Mouse (Mus musculus) thymus, postnatal 10 days (tissue): ENCODE measurements at regions not wholly inside any gene's neighbourhood (a gene's known extent, or its start where the extent isn't known, plus 50 kb on each side); places are given as distances from the start of the nearest gene placed in this dataset.

Experiments
- DNase-seq, 2 experiments: peaks; one replicate each; pipeline ENCODE4 v3.0.0; 2021; ENCODE audit warnings: low spot score in 2 of 2

- no peak for DNase-seq
Measured at GRCm38 (mm10) chr12:54577235-54577634, 79.1 kb downstream of the Sptssa start.

- no peak for DNase-seq
Measured at GRCm38 (mm10) chr12:54576821-54577220, 79.6 kb downstream of the Sptssa start.

- DNase-seq = no peak
Measured at GRCm38 (mm10) chr12:54572866-54573265, 83.5 kb downstream of the Sptssa start.

GRCm38 (mm10) chr12:54568078-54568931, 88.1 kb downstream of the Sptssa start:
- no peak for DNase-seq

- DNase-seq = no peak
Measured at GRCm38 (mm10) chr12:54567426-54567790, 89.0 kb downstream of the Sptssa start.

- no peak for DNase-seq
Measured at GRCm38 (mm10) chr12:54566532-54567425, 89.6 kb downstream of the Sptssa start.

GRCm38 (mm10) chr12:54561981-54562380, 94.4 kb downstream of the Sptssa start:
- DNase-seq = no peak

- DNase-seq = peak in 1 of 2 experiments; percentile 27
Measured at GRCm38 (mm10) chr12:54558106-54558505, 98.3 kb downstream of the Sptssa start.

GRCm38 (mm10) chr12:54549659-54550058, 106.7 kb downstream of the Sptssa start:
- DNase-seq = no peak

- DNase-seq = peak; percentile 19 to 71
Measured at GRCm38 (mm10) chr12:54545821-54546608, 110.4 kb downstream of the Sptssa start.

GRCm38 (mm10) chr12:54538320-54538705, 118.1 kb downstream of the Sptssa start:
- DNase-seq = no peak

GRCm38 (mm10) chr12:54537690-54538319, 118.6 kb downstream of the Sptssa start:
- DNase-seq = no peak

GRCm38 (mm10) chr12:54537022-54537421, 119.4 kb downstream of the Sptssa start:
- no peak for DNase-seq

- DNase-seq = no peak
Measured at GRCm38 (mm10) chr12:54535556-54536516, 120.5 kb downstream of the Sptssa start.

GRCm38 (mm10) chr12:54534910-54535309, 121.5 kb downstream of the Sptssa start:
- no peak for DNase-seq

GRCm38 (mm10) chr12:54533134-54533533, 123.2 kb downstream of the Sptssa start:
- no peak for DNase-seq

GRCm38 (mm10) chr12:54532062-54532461, 124.3 kb downstream of the Sptssa start:
- no peak for DNase-seq

GRCm38 (mm10) chr12:54528046-54528445, 128.3 kb downstream of the Sptssa start:
- no peak for DNase-seq

- DNase-seq = no peak
Measured at GRCm38 (mm10) chr12:54527577-54527976, 128.8 kb downstream of the Sptssa start.

GRCm38 (mm10) chr12:54520406-54520805, 136.0 kb downstream of the Sptssa start:
- DNase-seq = no peak
